Mouse (Mus musculus): ENCODE measurements around the gene Bcl9l. TPM values are rescaled to one million over a fixed set of nuclear protein-coding genes. Genes with fewer than 3 reads are reported as not detected.

Bcl9l gene
- polyA plus RNA-seq, 1 experiment from 2014 or later: 12.5 TPM

DNA sequence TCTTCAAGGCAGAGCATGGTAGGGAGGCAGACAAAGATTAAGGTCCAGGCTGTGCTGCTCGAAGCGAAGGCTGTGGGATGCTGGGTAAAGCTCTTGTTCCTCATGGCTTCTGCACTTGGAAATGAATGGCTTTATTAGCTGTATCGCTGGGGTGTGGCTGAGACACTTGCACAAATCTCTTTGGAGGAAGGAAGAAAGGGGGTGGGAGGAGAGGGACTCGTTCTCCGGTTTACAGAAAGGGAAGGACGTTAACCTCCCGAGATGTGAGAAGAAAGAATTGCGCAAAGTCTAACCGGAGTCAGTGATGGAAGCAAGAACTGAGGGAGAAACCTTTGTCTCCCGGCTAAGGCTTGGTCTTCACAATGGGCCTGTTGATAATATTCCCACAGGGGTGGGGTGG, 68.5 kb downstream of the Bcl9l start:
- no peaks in the 10 kb centered on the region for H3K4me1 ChIP-seq
- 86% methylated on average over 10 of the region's 10 CpGs for WGBS
- H3K4me2 ChIP-seq: no peak overlapping the region
- no peaks in the 10 kb centered on the region for H3K36me3 ChIP-seq (replicated peaks)
- H3K9me3 ChIP-seq: no peaks in the 10 kb centered on the region
- no peak for ATAC-seq (replicated peaks)
- no peak overlapping the region for H3K9ac ChIP-seq
- no peak overlapping the region for H3K27ac ChIP-seq
- no peak overlapping the region for H3K4me3 ChIP-seq
- H3K27me3 ChIP-seq (replicated peaks): no peaks in the 10 kb centered on the region

DNA sequence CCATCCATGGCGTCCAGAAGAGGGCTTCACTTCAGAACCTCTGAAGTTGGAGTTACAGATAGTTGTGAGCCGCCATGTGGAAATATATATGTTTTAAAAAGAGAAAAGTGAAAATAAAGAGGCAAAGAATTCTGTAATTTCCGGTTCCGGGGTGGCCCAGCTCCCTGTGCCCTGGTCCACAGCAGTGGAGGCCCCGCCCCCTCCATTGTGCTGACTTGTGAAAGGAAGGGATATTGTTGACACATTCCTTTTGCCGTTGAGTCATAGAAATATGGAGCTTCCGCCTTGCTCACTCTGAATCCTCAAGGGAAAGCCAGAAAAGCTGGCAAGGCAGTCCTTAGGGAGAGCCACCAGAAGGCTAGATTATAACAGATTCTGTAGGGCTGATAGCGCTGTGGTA, 69.5 kb downstream of the Bcl9l start:
- WGBS: 80% methylated on average over 8 of the region's 8 CpGs
- no peaks in the 10 kb centered on the region for H3K36me3 ChIP-seq (replicated peaks)
- no peak overlapping the region for H3K9ac ChIP-seq
- H3K4me1 ChIP-seq: no peaks in the 10 kb centered on the region
- H3K4me2 ChIP-seq: no peak overlapping the region
- ATAC-seq (replicated peaks): no peak
- H3K27me3 ChIP-seq (replicated peaks): no peaks in the 10 kb centered on the region
- H3K4me3 ChIP-seq: no peak overlapping the region
- no peak overlapping the region for H3K27ac ChIP-seq
- H3K9me3 ChIP-seq: no peaks in the 10 kb centered on the region

Other genes starting within 250 kb of the Bcl9l start
- gene Cbl, start 248.8 kb upstream of the Bcl9l start, polyA plus RNA-seq (2015; fragmentation: Nextera tagmentation; extraction: Ambion mirVana): 24.4 and 26.2 TPM in 2 replicates
- gene Ccdc153, start 242.1 kb upstream of the Bcl9l start, polyA plus RNA-seq (2015; fragmentation: Nextera tagmentation; extraction: Ambion mirVana): 0.61 TPM in 1 of 2 replicates, not detected in the other
- gene Pdzd3, start 231.4 kb upstream of the Bcl9l start, polyA plus RNA-seq (2015; fragmentation: Nextera tagmentation; extraction: Ambion mirVana): 0.44 and 0.96 TPM in 2 replicates
- gene Nlrx1, start 214.2 kb upstream of the Bcl9l start, polyA plus RNA-seq (2015; fragmentation: Nextera tagmentation; extraction: Ambion mirVana): 4.8 and 5.1 TPM in 2 replicates
- gene Abcg4, start 194.2 kb upstream of the Bcl9l start, polyA plus RNA-seq (2015; fragmentation: Nextera tagmentation; extraction: Ambion mirVana): 30.4 and 31.1 TPM in 2 replicates
- 28.4 and 30.5 TPM in 2 replicates for gene Hinfp, start 177.2 kb upstream of the Bcl9l start, polyA plus RNA-seq (2015; fragmentation: Nextera tagmentation; extraction: Ambion mirVana)
- gene C2cd2l, start 162.5 kb upstream of the Bcl9l start, polyA plus RNA-seq (2015; fragmentation: Nextera tagmentation; extraction: Ambion mirVana): 27.3 and 30.6 TPM in 2 replicates
- gene Dpagt1, start 156.8 kb upstream of the Bcl9l start, polyA plus RNA-seq (2015; fragmentation: Nextera tagmentation; extraction: Ambion mirVana): 36.5 and 36.9 TPM in 2 replicates
- gene H2afx, start 148.1 kb upstream of the Bcl9l start, polyA plus RNA-seq (2015; fragmentation: Nextera tagmentation; extraction: Ambion mirVana): 121 and 132 TPM in 2 replicates
- 63.1 and 65.6 TPM in 2 replicates for gene Hmbs, start 138.6 kb upstream of the Bcl9l start, polyA plus RNA-seq (2015; fragmentation: Nextera tagmentation; extraction: Ambion mirVana)
- gene Vps11, start 121.2 kb upstream of the Bcl9l start, polyA plus RNA-seq (2015; fragmentation: Nextera tagmentation; extraction: Ambion mirVana): 43.3 and 45.7 TPM in 2 replicates
- 28.1 and 29.7 TPM in 2 replicates for gene Hyou1, start 103.3 kb upstream of the Bcl9l start, polyA plus RNA-seq (2015; fragmentation: Nextera tagmentation; extraction: Ambion mirVana)
- 44.6 and 44.9 TPM in 2 replicates for gene Slc37a4, start 86.0 kb upstream of the Bcl9l start, polyA plus RNA-seq (2015; fragmentation: Nextera tagmentation; extraction: Ambion mirVana)
- 965 and 984 TPM in 2 replicates for gene Rps25, start 75.7 kb upstream of the Bcl9l start, polyA plus RNA-seq (2015; fragmentation: Nextera tagmentation; extraction: Ambion mirVana)
- gene Trappc4, start 75.2 kb upstream of the Bcl9l start, polyA plus RNA-seq (2015; fragmentation: Nextera tagmentation; extraction: Ambion mirVana): 317 and 321 TPM in 2 replicates
- 37.6 and 39.9 TPM in 2 replicates for gene Ccdc84, start 64.3 kb upstream of the Bcl9l start, polyA plus RNA-seq (2015; fragmentation: Nextera tagmentation; extraction: Ambion mirVana)
- not detected in 2 replicates for gene Foxr1, start 41.7 kb upstream of the Bcl9l start, polyA plus RNA-seq (2015; fragmentation: Nextera tagmentation; extraction: Ambion mirVana)
- gene Upk2, start 27.8 kb upstream of the Bcl9l start, polyA plus RNA-seq (2015; fragmentation: Nextera tagmentation; extraction: Ambion mirVana): not detected in 2 replicates
- gene Cxcr5, start 79.1 kb downstream of the Bcl9l start, polyA plus RNA-seq (2015; fragmentation: Nextera tagmentation; extraction: Ambion mirVana): not detected in 2 replicates
- gene Ddx6, start 122.1 kb downstream of the Bcl9l start, polyA plus RNA-seq (2015; fragmentation: Nextera tagmentation; extraction: Ambion mirVana): 20.7 and 22.6 TPM in 2 replicates
- not detected in 2 replicates for gene Treh, start 190.4 kb downstream of the Bcl9l start, polyA plus RNA-seq (2015; fragmentation: Nextera tagmentation; extraction: Ambion mirVana)

Data from midbrain, embryonic 15.5 days (tissue).